Mouse (Mus musculus) testis, adult 2 months (tissue): ENCODE data around the gene Spire2.

Source experiments
- CTCF ChIP-seq: fragments of 200-500 bp; IDR thresholded peaks from 2 replicates; pipeline ENCODE4 v1.5.1; 2012; ENCODE audit warnings: low read depth, mild to moderate bottlenecking, inconsistent platforms, low read length, moderate library complexity; ENCODE audit not compliant: control insufficient read depth, insufficient read depth, insufficient replicate concordance
- POLR2A ChIP-seq: fragments of 200-500 bp; IDR thresholded peaks from 2 replicates; pipeline ENCODE4 v1.6.1; 2012; ENCODE audit warnings: low read depth, mild to moderate bottlenecking, inconsistent platforms, low read length, moderate library complexity; ENCODE audit not compliant: control insufficient read depth

DNA sequence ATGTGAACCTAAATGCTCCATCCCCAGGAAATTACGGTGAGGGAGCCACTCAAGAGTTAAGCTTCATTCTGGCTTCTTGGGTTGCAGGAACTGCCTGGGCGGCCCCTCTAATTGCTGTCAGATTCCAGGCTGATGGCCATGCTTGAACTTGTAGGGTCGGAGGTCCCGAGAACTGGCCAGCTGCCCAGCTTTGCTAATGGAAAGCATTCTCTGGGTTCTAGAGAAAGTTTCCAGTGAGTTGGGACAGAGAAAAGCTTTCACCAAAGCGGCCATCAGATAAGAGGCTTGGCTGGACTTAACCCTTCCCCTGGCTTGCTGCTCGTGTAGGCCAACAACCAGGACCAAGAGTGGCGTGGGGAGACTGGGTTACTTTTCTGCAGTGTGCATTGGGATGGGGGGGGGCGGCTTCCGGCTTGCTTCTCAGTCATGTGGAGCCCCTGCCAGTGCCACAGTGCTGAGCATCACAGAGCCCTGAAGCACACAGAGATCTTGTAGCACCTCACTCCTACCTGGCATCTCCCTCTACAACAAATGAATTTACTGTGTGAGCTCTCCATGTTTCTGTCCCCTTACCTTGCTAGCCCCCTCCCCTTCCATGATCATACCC is 15.8 kb downstream of the Spire2 start:
- no peak for TF ChIP-seq CTCF
- TF ChIP-seq POLR2A = no peak
